Mouse (Mus musculus) frontal cortex, adult 2 months (tissue): ENCODE measurements around the gene Adamts2. TPM values are rescaled to one million over a fixed set of nuclear protein-coding genes. Genes with fewer than 3 reads are reported as not detected.
A peak's percentile ranks its signal among the peaks of the same experiment; 100 is the strongest.

Experiments used
- DNase-seq, 2 experiments: peaks; one replicate each; pipeline ENCODE4 v3.0.0; 2022; ENCODE audit warnings: low spot score in 1 of 2; ENCODE audit errors: extremely low spot score in 1 of 2
- polyA plus RNA-seq: library from polyadenylated mRNA; depleted of rRNA; stranded (reverse); fragments of >200 nt; gene quantifications from 2 replicates; pipeline ENCODE4 v1.2.3, GENCODE M21; 2012; rRNA removed

Gene Adamts2
- polyA plus RNA-seq, 1 experiment: 7.5 TPM

GRCm38 (mm10) chr11:50826214-50826613, 224.3 kb downstream of the Adamts2 start:
- no peak for DNase-seq

- DNase-seq: peak; percentile 86 to 94
Observed at GRCm38 (mm10) chr11:50827010-50827953, 225.4 kb downstream of the Adamts2 start, which contains the start of gene Zfp354c. Gene Zfp354c (minus strand): TSS chr11:50827724.

- no peak for DNase-seq
Observed at GRCm38 (mm10) chr11:50835727-50836126, 233.8 kb downstream of the Adamts2 start.

GRCm38 (mm10) chr11:50841023-50841735, 239.3 kb downstream of the Adamts2 start, which contains the start of gene Zfp879:
Gene Zfp879 (minus strand): TSS chr11:50841552.
- peak; percentile 93 to 99 for DNase-seq

GRCm38 (mm10) chr11:50845951-50846350, 244.1 kb downstream of the Adamts2 start:
- no peak for DNase-seq

- DNase-seq: no peak
Observed at GRCm38 (mm10) chr11:50847047-50847446, 245.2 kb downstream of the Adamts2 start.

GRCm38 (mm10) chr11:50848520-50849137, 246.7 kb downstream of the Adamts2 start:
- DNase-seq: no peak

- DNase-seq: no peak
Observed at GRCm38 (mm10) chr11:50849310-50849709, 247.4 kb downstream of the Adamts2 start.

GRCm38 (mm10) chr11:50850177-50850735, 248.4 kb downstream of the Adamts2 start, which contains the start of gene Grm6:
Gene Grm6 (plus strand): TSS chr11:50850685.
- DNase-seq: no peak

- no peak for DNase-seq
Observed at GRCm38 (mm10) chr11:50850989-50851601, 249.2 kb downstream of the Adamts2 start.

Other genes with a start within 250 kb of the Adamts2 start
- 0.40 and 0.66 TPM in 2 replicates for gene Cby3, start 247.6 kb upstream of the Adamts2 start, polyA plus RNA-seq
- 327 and 365 TPM in 2 replicates for gene Hnrnph1, start 225.1 kb upstream of the Adamts2 start, polyA plus RNA-seq
- gene Rufy1, start 171.0 kb upstream of the Adamts2 start, polyA plus RNA-seq: 41.5 and 43.6 TPM in 2 replicates
- 17.3 and 22.2 TPM in 2 replicates for gene Zfp354c, start 225.6 kb downstream of the Adamts2 start, polyA plus RNA-seq
- 1.9 TPM in 2 replicates for gene Zfp879, start 239.5 kb downstream of the Adamts2 start, polyA plus RNA-seq
- gene Grm6, start 248.6 kb downstream of the Adamts2 start, polyA plus RNA-seq: 0.04 TPM in 1 of 2 replicates, not detected in the other